Mouse (Mus musculus): Measurements from ENCODE around the gene Rbfox1.

DNA sequence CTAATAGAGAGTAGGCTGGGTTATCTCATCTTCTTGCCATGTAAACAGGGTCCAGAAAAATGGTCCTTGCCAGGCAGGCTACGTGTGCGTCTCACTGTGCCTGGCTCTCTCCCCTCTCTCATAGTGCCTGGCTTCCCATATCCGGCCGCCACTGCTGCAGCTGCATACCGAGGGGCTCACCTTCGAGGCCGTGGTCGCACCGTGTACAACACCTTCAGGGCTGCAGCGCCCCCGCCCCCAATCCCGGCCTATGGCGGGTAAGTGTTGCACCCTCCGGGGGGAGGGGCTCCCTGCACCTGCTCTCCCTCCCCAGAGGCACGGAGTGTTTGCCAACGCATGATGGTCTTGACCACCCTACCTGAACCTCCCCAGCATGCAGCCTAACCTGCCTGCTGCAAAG is 1467.7 kb downstream of the Rbfox1 start:
- TF ChIP-seq CTCF (IDR thresholded peaks at IDR 0.05; ENCODE audit: low read depth, low read length): no peak
- TF ChIP-seq POLR2A (IDR thresholded peaks at IDR 0.05; ENCODE audit: extremely low read depth, insufficient read depth, low read length): no peak
